Mouse (Mus musculus) forebrain, postnatal 0 days (tissue): ENCODE data around the gene Tnc. TPM values are rescaled to one million over a fixed set of nuclear protein-coding genes. Genes with fewer than 3 reads are reported as not detected.
"Not testable (repeated sequence)": the region's sequence is repeated elsewhere in the genome, so short reads cannot be mapped to it uniquely, and the experiment has no call there.

Experiments
- ATAC-seq: fragments of 200-750 bp; cut with Nextera tagmentation; 2 replicates; pipeline ENCODE4 v1.8.0; 2017; ENCODE audit warnings: mild to moderate bottlenecking, moderate library complexity
- DNase-seq: peaks from one replicate; pipeline ENCODE4 v3.0.0-alpha.2; 2015
- H3K27ac ChIP-seq: fragments of 300-500 bp; sonication (generic); 2 replicates; pipeline ENCODE4 v1.5.1; 2014; ENCODE audit warnings: low read depth, mild to moderate bottlenecking, antibody characterized with exemption, low read length, moderate library complexity, mixed read lengths
- H3K27me3 ChIP-seq: fragments of 300-500 bp; sonication (generic); 2 replicates; pipeline ENCODE4 v1.6.1; 2014; ENCODE audit warnings: mild to moderate bottlenecking, low read length, mixed read lengths; ENCODE audit not compliant: insufficient read depth
- H3K36me3 ChIP-seq: fragments of 300-500 bp; sonication (generic); 2 replicates; pipeline ENCODE4 v1.6.1; 2014; ENCODE audit warnings: mild to moderate bottlenecking, moderate library complexity; ENCODE audit not compliant: insufficient read depth
- H3K4me1 ChIP-seq: fragments of 300-500 bp; sonication (generic); 2 replicates; pipeline ENCODE4 v1.6.1; 2014; ENCODE audit warnings: antibody characterized with exemption; ENCODE audit not compliant: insufficient read depth
- H3K4me2 ChIP-seq: fragments of 300-500 bp; sonication (generic); 2 replicates; pipeline ENCODE4 v1.6.1; 2014; ENCODE audit warnings: low read depth, mild to moderate bottlenecking, moderate library complexity
- H3K4me3 ChIP-seq: fragments of 300-500 bp; sonication (generic); 2 replicates; pipeline ENCODE4 v1.5.1; 2014; ENCODE audit warnings: low read depth, low read length, mixed read lengths
- H3K9ac ChIP-seq: fragments of 300-500 bp; sonication (generic); 2 replicates; pipeline ENCODE4 v1.6.1; 2014; ENCODE audit warnings: mild to moderate bottlenecking
- H3K9me3 ChIP-seq: fragments of 300-500 bp; sonication (generic); 2 replicates; pipeline ENCODE4 v1.6.1; 2016; ENCODE audit warnings: low read length
- CTCF ChIP-seq: sonication (generic); IDR thresholded peaks from 2 replicates; pipeline ENCODE4 v1.5.1; 2016; ENCODE audit warnings: antibody characterized with exemption, control low read depth, low read depth
- WGBS: fragments of 180-500 bp; shearing (Covaris S2); extraction: QIAGEN DNeasy Blood & Tissue Kit; methylation state at CpG from one replicate; pipeline ENCODE4 v1.1.7; 2014; 5-methylcytosine and 5-hydroxymethylcytosine counted together
- polyA plus RNA-seq: library from polyadenylated mRNA; unstranded; fragments of >200 nt; fragmentation: Nextera tagmentation; extraction: Ambion mirVana; gene quantifications from 2 replicates; pipeline ENCODE4 v1.2.1, GENCODE M21; 2015
- total RNA-seq: library from RNA; depleted of rRNA; stranded (reverse); fragments of >200 nt; gene quantifications from 2 replicates; pipeline ENCODE4 v1.2.3, GENCODE M21; 2014

Gene Tnc
- total and polyA plus RNA-seq, 2 experiments from 2014 or later = 39.5 to 131 TPM

- H3K27me3 ChIP-seq = no peaks in the 10 kb centered on the region
- DNase-seq = no peak
- no peak overlapping the region for H3K4me3 ChIP-seq
- no peak overlapping the region for H3K9ac ChIP-seq
- ATAC-seq = no peak
- H3K4me2 ChIP-seq = no peak overlapping the region
- no peak overlapping the region for H3K27ac ChIP-seq
- no peaks in the 10 kb centered on the region for H3K9me3 ChIP-seq
- no peaks in the 10 kb centered on the region for H3K4me1 ChIP-seq
- 35% methylated on average over 1 of the region's 1 CpGs for WGBS
- no peak for TF ChIP-seq CTCF
- no peaks in the 10 kb centered on the region for H3K36me3 ChIP-seq
Measured at GRCm38 (mm10) chr4:63971762-63972161, 75.1 kb downstream of the Tnc start.

DNA sequence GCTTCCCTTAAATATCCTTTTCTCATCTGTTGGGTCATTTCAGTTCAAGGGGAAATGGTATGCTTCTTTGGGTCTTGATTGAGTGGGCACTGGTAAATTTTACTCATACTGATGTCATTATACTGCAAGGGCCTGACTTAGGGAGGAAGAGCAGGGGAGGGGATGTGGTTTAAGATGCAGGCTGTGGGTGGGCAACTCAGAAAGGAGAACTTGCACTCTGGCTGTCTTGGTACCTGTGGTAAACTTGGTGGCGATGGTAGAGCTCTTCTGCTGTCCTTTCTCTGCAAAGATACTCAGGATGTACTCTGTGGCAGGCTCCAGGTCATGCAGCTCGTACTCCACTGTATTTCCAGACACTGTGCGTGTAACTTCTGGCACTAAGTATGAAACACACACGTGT lies 75.9 kb downstream of the Tnc start:
- Histone ChIP-seq H3K4me2 (no peak overlapping the region), H3K27ac (no peak overlapping the region), H3K9ac (no peak overlapping the region), H3K4me1 (no peaks in the 10 kb centered on the region), H3K36me3 (no peaks in the 10 kb centered on the region), H3K27me3 (no peaks in the 10 kb centered on the region), H3K4me3 (no peak overlapping the region), H3K9me3 (no peaks in the 10 kb centered on the region)
- ATAC-seq = no peak
- WGBS = 87% methylated on average over 4 of the region's 4 CpGs
- TF ChIP-seq CTCF = no peak
- no peak for DNase-seq

DNA sequence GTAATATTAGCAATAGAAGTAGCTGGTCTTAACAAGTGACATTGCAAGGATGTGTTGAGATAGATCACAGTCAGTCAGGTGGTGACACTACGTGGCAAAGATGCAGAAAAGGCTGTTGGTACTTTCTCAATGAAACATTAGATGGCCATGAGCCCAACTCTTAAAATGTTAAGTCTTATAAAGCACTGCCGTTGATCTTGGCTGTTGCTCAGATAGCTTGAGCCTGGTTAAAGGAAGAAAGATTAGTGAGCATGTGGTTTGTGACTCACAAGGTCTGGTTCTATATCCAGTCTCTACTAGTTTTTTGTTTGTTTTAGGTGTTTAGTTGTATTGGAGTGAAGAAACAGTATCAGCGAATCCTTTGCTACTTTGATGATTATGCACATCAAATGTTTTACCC lies 76.9 kb downstream of the Tnc start:
- Histone ChIP-seq H3K4me1 (no peaks in the 10 kb centered on the region), H3K9me3 (no peaks in the 10 kb centered on the region), H3K9ac (no peak overlapping the region), H3K4me3 (no peak overlapping the region), H3K4me2 (no peak overlapping the region), H3K36me3 (no peaks in the 10 kb centered on the region), H3K27ac (no peak overlapping the region), H3K27me3 (no peaks in the 10 kb centered on the region)
- 86% methylated on average over 3 of the region's 3 CpGs for WGBS
- no peak for TF ChIP-seq CTCF
- DNase-seq (no peak), ATAC-seq (no peak)

DNA sequence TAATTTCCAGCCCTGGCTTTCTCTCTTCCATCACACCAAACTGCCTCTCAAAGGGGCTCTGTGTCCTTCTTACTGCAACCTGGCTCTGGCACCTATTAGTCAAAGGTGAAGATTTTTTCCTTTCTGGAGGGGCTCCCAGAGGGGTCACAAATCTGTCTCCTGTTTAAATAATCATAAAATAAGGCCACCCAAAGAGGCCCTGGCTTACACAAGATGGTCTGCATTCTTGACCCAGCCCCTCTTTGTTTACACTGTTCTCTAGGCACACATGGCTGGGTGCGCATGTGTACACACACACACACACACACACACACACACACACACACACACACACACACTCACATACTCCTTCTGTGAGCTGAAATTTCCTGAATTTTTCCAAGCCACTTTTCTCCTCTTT lies 83.4 kb downstream of the Tnc start:
- no peak for TF ChIP-seq CTCF
- Histone ChIP-seq H3K27me3 (no peaks in the 10 kb centered on the region), H3K9me3 (no peaks in the 10 kb centered on the region), H3K9ac (no peak overlapping the region), H3K4me1 (no peaks in the 10 kb centered on the region), H3K36me3 (no peaks in the 10 kb centered on the region), H3K4me3 (no peak overlapping the region), H3K27ac (no peak overlapping the region), H3K4me2 (no peak overlapping the region)
- WGBS = 89% methylated on average over 1 of the region's 1 CpGs
- ATAC-seq (no peak), DNase-seq (no peak)

GRCm38 (mm10) chr4:63961858-63962468 lies 84.9 kb downstream of the Tnc start:
- no peaks in the 10 kb centered on the region for H3K27me3 ChIP-seq
- no peaks in the 10 kb centered on the region for H3K9me3 ChIP-seq
- DNase-seq = no peak
- H3K4me3 ChIP-seq = no peak overlapping the region
- H3K4me1 ChIP-seq = no peaks in the 10 kb centered on the region
- no peaks in the 10 kb centered on the region for H3K36me3 ChIP-seq
- no peak overlapping the region for H3K27ac ChIP-seq
- TF ChIP-seq CTCF = no peak
- H3K9ac ChIP-seq = no peak overlapping the region
- ATAC-seq = no peak
- H3K4me2 ChIP-seq = no peak overlapping the region
- WGBS = 91% methylated on average over 5 of the region's 5 CpGs

DNA sequence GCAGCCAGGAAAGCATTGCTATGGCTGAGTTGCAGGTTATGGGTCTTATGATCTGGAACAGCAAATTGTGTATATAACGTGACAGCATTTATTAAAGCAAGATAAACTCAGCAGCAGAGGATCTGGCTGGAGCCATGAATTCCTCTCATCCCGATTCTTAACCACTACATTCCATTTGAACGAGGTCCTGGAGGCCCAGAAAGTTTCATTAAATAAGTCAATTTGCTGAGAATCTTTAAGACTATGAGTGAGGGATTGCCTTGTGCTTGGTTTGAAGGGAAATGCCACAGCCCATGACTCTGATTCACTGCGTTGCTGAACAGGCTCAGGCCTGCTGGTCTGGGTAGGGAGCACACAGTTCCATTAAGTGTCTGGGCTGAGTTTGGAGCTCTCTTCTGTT lies 88.2 kb downstream of the Tnc start:
- Histone ChIP-seq H3K9me3 (no peaks in the 10 kb centered on the region), H3K4me2 (no peak overlapping the region), H3K36me3 (no peaks in the 10 kb centered on the region), H3K4me1 (no peaks in the 10 kb centered on the region), H3K27ac (no peak overlapping the region), H3K9ac (no peak overlapping the region), H3K4me3 (no peak overlapping the region), H3K27me3 (no peaks in the 10 kb centered on the region)
- ATAC-seq = no peak
- TF ChIP-seq CTCF = no peak
- DNase-seq = no peak
- 92% methylated on average over 4 of the region's 4 CpGs for WGBS

DNA sequence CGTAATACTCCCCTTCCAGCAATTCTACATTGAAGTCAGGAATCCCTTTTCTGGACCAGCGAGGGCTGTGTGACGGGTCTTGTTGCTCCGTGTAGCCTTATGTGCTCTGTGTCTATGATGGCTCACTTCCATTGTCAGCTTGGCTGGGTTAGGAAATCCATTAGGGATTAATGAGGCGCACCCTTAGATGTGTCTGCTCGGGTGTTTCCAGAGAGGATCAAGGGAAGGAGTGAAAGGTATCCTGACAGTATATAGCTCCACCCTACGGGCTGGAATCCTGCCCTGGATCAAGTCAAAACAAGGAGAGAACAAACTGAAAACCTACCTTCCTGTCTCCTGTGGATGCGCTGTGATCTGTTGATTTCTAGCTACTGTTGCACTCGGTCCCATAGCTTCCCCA lies 96.8 kb downstream of the Tnc start:
- no peak overlapping the region for H3K9ac ChIP-seq
- no peak for TF ChIP-seq CTCF
- no peak for DNase-seq

DNA sequence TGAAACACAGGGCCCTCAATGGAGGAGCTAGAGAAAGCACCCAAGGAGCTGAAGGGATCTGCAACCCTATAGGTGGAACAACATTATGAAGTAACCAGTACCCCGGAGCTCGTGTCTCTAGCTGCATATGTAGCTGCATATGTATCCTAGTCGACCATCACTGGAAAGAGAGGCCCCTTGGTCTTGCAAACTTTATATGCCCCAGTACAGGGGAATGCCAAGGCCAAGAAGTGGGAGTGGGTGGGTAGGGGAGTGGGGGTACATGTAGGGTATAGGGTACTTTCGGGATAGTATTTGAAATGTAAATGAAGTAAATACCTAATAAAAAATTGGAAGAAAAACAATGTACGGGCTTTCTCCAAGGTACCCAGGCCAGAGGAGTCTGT lies 98.1 kb downstream of the Tnc start:
- peak; percentile 3; the same call in 1 of the 2 replicates for ATAC-seq
- H3K27me3 ChIP-seq, H3K4me3 ChIP-seq, H3K4me2 ChIP-seq, H3K36me3 ChIP-seq, DNase-seq, H3K27ac ChIP-seq, H3K9ac ChIP-seq, H3K9me3 ChIP-seq, H3K4me1 ChIP-seq: not testable (repeated sequence)
- 88% methylated on average over 5 of the region's 5 CpGs for WGBS

More for the DNA sequence above, 96.8 kb downstream of the Tnc start:
- 79% methylated on average over 9 of the region's 9 CpGs for WGBS
- Histone ChIP-seq H3K27ac (no peak overlapping the region), H3K4me2 (no peak overlapping the region), H3K27me3 (no peaks in the 10 kb centered on the region), H3K36me3 (no peaks in the 10 kb centered on the region), H3K9me3 (no peaks in the 10 kb centered on the region), H3K4me1 (no peaks in the 10 kb centered on the region), H3K4me3 (no peak overlapping the region)
- no peak for ATAC-seq
